Mouse (Mus musculus) ovary, adult 18-20 months (tissue): Measurements from ENCODE around the gene Ms4a3.

Experiments used
- DNase-seq: peaks from one replicate; pipeline ENCODE4 v3.0.0; 2022; ENCODE audit warnings: low spot score, mixed read lengths

Ms4a3 gene

GRCm38 (mm10) chr19:11640732-11641131 is at the start of gene Ms4a3:
Gene Ms4a3, minus strand, starts transcription at chr19:11640851.
- no peak for DNase-seq

DNA sequence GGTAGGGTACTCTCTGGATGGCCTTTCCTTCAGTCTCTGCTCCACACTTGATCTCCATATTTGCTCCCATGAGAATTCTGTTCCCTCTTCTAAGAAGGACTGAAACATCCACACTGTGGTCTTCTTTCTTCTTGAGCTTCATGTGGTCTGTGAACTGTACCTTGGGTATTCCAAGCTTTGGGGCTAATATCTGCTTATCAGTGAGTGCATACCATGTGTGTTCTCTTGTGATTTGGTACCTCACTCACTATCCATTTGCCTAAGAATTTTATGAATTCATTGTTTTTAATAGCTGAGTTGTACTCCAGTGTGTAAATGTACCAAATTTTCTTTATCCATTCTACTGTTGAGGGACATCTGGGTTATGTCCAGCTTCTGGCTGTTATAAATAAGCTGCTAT is 20.9 kb upstream of the Ms4a3 start:
- DNase-seq = no peak

GRCm38 (mm10) chr19:11660459-11660858 is 19.8 kb upstream of the Ms4a3 start, which contains the start of gene Oosp2:
Gene Oosp2, minus strand, starts transcription at chr19:11660559.
- no peak for DNase-seq

GRCm38 (mm10) chr19:11659142-11659541 is 18.5 kb upstream of the Ms4a3 start:
- no peak for DNase-seq

DNA sequence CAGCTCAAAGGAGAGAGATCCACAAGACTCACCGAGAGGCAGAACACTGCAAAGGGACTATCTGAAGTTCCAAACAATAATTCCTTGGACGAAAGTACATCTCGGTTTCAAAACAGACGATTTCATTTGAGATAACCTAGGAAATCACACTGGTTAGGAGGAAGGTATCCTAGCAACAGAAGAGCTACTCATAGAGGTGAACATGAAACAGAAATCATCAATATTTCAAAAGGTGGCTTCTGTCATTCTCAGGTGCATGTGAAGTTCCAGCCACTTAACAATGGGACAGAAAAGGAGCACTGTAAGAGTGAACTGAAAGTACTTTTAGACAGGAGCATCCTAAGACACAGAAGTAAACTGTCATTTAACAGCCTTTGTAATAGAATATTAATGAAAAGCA is 8.9 kb upstream of the Ms4a3 start:
- no peak for DNase-seq

DNA sequence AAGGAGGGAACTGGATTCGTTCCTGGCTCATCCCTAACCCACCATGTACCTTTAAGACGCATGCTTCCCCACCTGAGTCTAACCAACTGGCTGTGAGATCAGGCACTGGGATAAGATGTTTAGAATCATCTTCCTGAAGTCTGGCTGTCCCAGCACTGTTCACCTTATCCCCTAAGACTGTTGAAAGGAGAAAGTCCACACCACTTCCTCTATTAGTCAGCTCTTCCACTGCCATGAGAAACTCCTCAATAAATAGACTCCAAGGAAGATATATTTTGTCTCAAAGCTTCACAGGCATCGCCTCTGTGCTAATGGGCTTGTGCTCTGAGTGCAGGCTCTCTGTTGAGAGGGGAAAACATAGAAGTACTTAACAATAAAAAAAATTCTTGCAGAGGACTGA is 5.5 kb upstream of the Ms4a3 start:
- no peak for DNase-seq

- no peak for DNase-seq
These were observed 1.6 kb downstream of the Ms4a3 start for GRCm38 (mm10) chr19:11639038-11639437.

- no peak for DNase-seq
These were observed 5.1 kb downstream of the Ms4a3 start for GRCm38 (mm10) chr19:11635572-11635971.

GRCm38 (mm10) chr19:11634330-11634729 is 6.3 kb downstream of the Ms4a3 start:
- DNase-seq = no peak

DNA sequence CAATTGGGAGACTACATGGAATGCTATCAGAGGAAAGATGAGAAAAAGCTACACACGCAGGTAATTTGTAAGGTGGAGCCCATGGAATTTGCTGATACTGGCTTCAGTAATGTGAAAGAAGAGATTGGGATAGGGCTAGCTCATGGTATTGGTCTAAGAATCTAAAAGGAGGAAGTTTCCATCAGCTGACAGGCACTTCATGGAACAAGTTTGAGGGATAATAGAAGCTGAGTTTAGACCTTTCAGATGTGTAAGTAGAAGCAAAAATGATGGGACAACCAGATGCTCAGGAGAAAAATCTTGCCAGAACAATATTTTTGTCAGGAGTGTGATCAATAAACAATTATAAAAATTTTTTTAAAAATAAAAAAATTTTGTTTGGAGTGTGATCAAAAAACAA is 6.9 kb downstream of the Ms4a3 start:
- DNase-seq = no peak

DNA sequence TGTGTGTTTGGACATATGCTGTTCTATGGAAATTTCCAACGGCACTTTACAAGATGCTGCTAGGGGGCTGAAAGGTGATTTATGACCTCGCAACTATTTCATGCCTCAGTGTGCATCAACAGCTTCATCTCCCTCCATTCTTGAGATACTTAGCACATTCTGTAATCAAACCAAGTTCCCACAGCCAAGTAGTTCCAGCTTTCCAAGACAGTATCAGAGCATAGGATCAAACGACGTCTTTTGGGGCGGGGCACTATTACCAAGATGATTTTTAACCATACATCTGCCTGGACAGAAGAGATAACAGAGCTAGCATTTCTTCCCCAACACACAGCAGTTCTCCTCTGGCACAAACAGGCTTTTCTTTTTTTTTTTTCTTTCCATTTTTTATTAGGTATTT is 15.4 kb downstream of the Ms4a3 start:
- no peak for DNase-seq

DNA sequence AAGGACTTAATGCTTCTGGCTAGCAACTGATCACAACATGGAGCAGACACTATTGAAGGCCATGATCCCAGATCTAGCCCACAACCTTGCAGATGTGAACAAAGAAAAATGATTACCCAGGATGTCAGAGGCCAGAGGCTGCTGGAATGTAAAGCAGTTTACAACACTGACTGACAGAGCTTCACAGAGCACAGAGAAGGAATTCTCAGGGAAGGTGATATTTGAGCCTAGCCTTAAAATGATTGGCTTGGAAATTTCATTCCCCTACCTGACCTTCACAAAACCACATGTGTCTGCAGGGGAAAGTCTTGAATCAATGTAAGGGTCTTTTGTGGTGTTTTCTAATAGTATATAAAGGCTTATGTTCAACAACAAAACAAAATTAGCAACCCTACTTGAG is 15.9 kb downstream of the Ms4a3 start:
- DNase-seq = no peak

DNA sequence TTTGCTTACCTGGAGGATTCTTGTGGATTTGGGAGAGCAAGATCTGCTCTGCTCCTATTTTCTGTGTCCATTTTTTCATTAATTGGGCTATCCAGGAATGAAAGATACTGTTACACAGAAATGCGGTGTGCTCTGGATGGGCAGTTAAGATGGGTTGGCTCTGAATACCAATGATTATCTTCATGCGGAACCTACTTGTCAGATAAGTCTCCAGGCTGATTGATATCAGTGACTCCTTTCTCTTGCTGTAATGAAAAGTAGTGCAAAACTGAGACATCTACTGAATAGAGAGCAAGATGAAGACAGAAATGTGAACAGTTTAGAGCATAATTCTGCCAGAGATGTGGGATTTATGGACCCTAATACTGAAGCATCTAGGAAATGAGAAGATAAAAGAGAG is 17.1 kb downstream of the Ms4a3 start, which contains the start of gene Ms4a2:
Gene Ms4a2, minus strand, starts transcription at position 169 of the 400 bp plus-strand sequence.
- no peak for DNase-seq

DNA sequence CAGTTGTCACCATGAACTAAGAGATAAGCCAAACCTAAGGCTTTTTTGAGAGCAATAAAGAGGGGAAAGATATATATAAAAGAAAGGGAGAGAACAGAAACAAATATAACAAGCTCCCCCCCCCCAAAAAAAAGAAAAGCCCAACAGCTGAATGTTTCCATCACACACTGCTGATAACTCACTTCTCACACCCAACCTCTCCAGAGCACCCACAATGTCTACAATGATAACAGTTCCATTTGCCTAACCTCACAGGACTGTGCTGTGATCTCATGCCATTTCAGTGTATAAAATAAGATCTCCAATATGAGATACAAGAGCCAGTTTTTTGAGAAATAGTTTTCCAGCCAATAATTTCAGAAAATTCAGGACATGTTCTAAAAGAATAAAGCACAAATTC is 22.7 kb downstream of the Ms4a3 start:
- DNase-seq = no peak

DNA sequence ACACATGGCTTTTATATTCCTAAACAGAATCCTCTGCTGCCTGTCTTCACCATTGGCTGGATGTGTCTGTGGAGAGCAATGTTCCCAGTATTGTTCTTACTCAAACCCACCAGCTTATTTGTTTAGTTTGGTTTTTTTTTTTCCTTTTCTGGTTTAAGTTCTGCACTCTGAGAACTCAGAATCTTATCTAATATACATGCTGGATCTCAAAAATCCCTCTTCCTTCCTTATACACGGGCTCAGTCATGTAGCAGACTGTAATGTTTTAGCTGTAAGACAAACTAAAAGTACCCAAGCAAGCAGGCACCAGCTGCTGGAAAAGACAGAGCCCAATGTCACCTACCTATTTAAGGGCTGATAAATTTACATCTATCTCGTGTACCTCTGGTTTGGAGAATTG is 25.8 kb downstream of the Ms4a3 start:
- no peak for DNase-seq

GRCm38 (mm10) chr19:11613776-11614443 is 26.7 kb downstream of the Ms4a3 start:
- DNase-seq = no peak

- DNase-seq = no peak
These were observed 27.6 kb downstream of the Ms4a3 start for GRCm38 (mm10) chr19:11613084-11613483.

DNA sequence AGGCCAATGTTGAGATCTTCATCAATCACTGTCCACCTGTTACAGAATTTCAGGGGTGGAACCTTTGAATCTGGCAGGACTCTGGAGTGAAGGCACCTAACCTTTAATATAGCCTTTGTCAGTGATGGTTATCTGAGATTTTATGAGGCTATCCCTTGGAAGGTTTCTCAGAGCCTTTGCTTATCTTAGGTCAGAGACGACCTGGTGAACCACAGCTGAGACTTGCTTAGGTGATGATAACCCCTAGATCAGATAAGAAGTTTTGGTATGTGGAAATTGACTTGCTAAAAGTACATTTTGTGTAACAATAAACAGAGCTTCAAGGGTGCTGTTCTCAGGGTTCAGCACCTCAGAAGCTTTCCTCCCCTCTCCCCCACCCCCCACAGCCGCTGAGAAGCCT is 28.4 kb downstream of the Ms4a3 start:
- no peak for DNase-seq

- no peak for DNase-seq
These were observed 29.1 kb downstream of the Ms4a3 start for GRCm38 (mm10) chr19:11611541-11611945.

DNA sequence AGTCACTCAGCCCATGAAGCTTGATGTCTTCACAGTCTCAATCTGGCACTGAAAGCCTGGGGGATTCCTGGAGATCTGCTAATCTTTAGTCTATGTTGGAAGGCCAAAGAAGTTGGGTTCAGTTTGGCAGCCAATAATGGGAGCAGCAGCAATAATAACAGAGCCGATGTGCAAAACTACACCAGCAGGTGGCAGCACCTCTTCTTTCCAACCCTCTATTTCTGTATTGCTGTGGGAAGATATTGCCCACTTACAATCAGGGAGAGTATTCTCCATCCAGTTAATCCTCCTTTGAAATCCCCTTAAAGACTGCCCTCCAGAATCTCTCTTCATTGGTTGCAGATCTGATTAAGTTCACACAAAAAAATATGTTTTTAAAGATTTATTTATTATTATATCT is 32.5 kb downstream of the Ms4a3 start:
- DNase-seq = no peak

DNA sequence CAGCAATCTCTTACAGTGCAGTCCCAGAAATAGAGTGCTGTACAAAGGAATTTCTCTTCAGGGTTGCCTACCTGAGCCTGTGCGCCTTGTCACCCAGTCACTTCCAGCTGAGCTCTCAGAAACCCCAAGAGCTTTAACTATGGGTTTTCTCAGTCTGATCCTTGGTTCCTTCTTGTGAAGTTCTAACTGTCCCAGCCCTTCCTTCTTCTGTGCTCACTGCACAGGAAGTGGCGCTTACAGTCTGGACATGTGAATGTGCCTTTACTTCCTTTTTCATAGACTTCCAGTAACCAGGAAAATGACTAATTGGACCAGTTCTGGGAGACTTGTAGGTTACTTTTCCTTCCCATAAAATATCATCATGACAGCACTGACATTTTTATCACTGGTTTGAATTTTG is 36.0 kb downstream of the Ms4a3 start, which contains the start of gene Ms4a6d:
Gene Ms4a6d, minus strand, starts transcription at position 247 of the 400 bp plus-strand sequence.
- DNase-seq = no peak

DNA sequence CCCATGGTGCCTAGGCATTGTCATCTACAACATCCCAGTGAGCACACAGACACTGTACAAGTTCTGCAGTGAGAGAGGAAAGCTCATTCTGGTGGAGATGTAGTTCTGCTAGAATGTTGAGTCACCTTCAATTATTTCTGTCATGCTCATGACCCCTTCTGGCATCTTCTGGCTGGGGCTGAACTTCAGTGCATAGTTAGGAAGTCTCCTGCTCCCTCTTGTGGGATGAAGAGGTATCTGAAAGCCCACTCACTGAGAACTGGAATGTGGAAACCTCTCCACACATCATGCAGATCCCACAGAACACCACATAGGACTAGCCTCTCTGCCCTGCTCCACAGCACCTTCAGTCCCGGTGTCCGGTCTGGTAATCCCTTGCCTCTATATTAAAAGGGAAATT is 38.6 kb downstream of the Ms4a3 start:
- DNase-seq = no peak

DNA sequence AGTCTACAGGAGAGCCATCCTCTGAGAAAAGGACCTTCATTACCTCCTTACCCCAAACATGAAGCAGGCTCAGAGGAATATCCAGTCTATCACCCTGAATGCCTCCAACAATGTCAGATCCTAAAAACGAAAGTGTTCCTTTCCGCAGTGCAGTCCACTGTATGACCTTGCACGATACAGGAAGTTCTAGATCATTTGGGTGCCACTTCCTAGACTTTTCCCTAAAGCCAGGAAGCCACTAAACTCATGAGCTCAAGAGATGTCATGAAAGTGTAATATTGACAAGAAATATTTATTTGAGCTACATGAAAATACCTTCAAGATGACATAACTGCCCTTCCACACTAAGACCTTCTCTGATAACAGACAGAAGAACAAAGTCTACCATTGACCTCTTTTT is 39.3 kb downstream of the Ms4a3 start:
- DNase-seq = no peak

- no peak for DNase-seq
These were observed 50.7 kb downstream of the Ms4a3 start for GRCm38 (mm10) chr19:11589891-11590449.
